Mouse (Mus musculus): ENCODE measurements around the gene Pex10. TPM values are rescaled to one million over a fixed set of nuclear protein-coding genes. Genes with fewer than 3 reads are reported as not detected.
A peak's percentile ranks its signal among the peaks of the same experiment; 100 is the strongest.

The Pex10 gene
- polyA plus RNA-seq (2016; fragmentation: Nextera tagmentation; extraction: Ambion mirVana), result 16.6 and 17.3 TPM in 2 replicates

GRCm38 (mm10) chr4:155066834-155067522 lies at the start of gene Pex10:
Gene Pex10 (plus strand): TSS chr4:155067016.
- Histone ChIP-seq H3K4me2 (replicated peaks) (peak within 1 kb of the TSS; percentile 81), H3K27ac (0 out of 2 replicates have a peak within 1 kb of the TSS, but pooled peaks have one; percentile 6), H3K4me3 (peak within 1 kb of the TSS; percentile 54), H3K36me3 (peaks cover 38% of the 10 kb centered on the region), H3K9ac (peak within 1 kb of the TSS; percentile 70), H3K4me1 (peaks cover 17% of the 10 kb centered on the region), H3K27me3 (replicated peaks) (no peaks in the 10 kb centered on the region), H3K9me3 (no peaks in the 10 kb centered on the region)
- under 1% methylated on average over 48 of the region's 48 CpGs for WGBS
- ATAC-seq (ENCODE audit: low FRiP score, low read depth), result peak; percentile 88

- no peak overlapping the region for H3K9ac ChIP-seq
- H3K27me3 ChIP-seq (replicated peaks), result peaks cover 6% of the 10 kb centered on the region; the same call in 1 of the 2 replicates
- H3K4me3 ChIP-seq, result no peak overlapping the region
- ATAC-seq (ENCODE audit: low FRiP score, low read depth), result no peak
- 67% methylated on average over 11 of the region's 11 CpGs for WGBS
- H3K4me2 ChIP-seq (replicated peaks), result no peak overlapping the region
- H3K4me1 ChIP-seq, result peaks cover 32% of the 10 kb centered on the region
- H3K9me3 ChIP-seq, result no peaks in the 10 kb centered on the region
- no peak overlapping the region for H3K27ac ChIP-seq
- no peaks in the 10 kb centered on the region for H3K36me3 ChIP-seq
These were observed 49.5 kb upstream of the Pex10 start for GRCm38 (mm10) chr4:155017253-155017878.

GRCm38 (mm10) chr4:155018066-155018465 lies 48.8 kb upstream of the Pex10 start:
- H3K4me1 ChIP-seq, result peaks cover 32% of the 10 kb centered on the region
- H3K27ac ChIP-seq, result no peak overlapping the region
- WGBS, result 83% methylated on average over 8 of the region's 8 CpGs
- no peak for ATAC-seq (ENCODE audit: low FRiP score, low read depth)
- H3K4me2 ChIP-seq (replicated peaks), result no peak overlapping the region
- H3K4me3 ChIP-seq, result no peak overlapping the region
- H3K9me3 ChIP-seq, result no peaks in the 10 kb centered on the region
- no peaks in the 10 kb centered on the region for H3K36me3 ChIP-seq
- peaks cover 6% of the 10 kb centered on the region; the same call in 1 of the 2 replicates for H3K27me3 ChIP-seq (replicated peaks)
- no peak overlapping the region for H3K9ac ChIP-seq

- 5% methylated on average over 15 of the region's 15 CpGs for WGBS
- H3K9me3 ChIP-seq, result no peaks in the 10 kb centered on the region
- ATAC-seq (ENCODE audit: low FRiP score, low read depth), result 0 out of 2 replicates have a peak, but pooled peaks have one; percentile 6
- no peak overlapping the region for H3K4me3 ChIP-seq
- H3K4me1 ChIP-seq, result peaks cover 32% of the 10 kb centered on the region
- no peaks in the 10 kb centered on the region for H3K36me3 ChIP-seq
- H3K4me2 ChIP-seq (replicated peaks), result peak overlapping the region; percentile 50
- no peak overlapping the region for H3K9ac ChIP-seq
- H3K27me3 ChIP-seq (replicated peaks), result peaks cover 6% of the 10 kb centered on the region; the same call in 1 of the 2 replicates
- H3K27ac ChIP-seq, result no peak overlapping the region
These were observed 48.0 kb upstream of the Pex10 start for GRCm38 (mm10) chr4:155018601-155019335.

GRCm38 (mm10) chr4:155019336-155019847 lies 47.4 kb upstream of the Pex10 start:
- peaks cover 29% of the 10 kb centered on the region for H3K4me1 ChIP-seq
- H3K9ac ChIP-seq, result no peak overlapping the region
- under 1% methylated on average over 10 of the region's 10 CpGs for WGBS
- H3K9me3 ChIP-seq, result no peaks in the 10 kb centered on the region
- peak overlapping the region; percentile 50 for H3K4me2 ChIP-seq (replicated peaks)
- H3K4me3 ChIP-seq, result no peak overlapping the region
- no peak overlapping the region for H3K27ac ChIP-seq
- H3K36me3 ChIP-seq, result no peaks in the 10 kb centered on the region
- peaks cover 6% of the 10 kb centered on the region; the same call in 1 of the 2 replicates for H3K27me3 ChIP-seq (replicated peaks)
- ATAC-seq (ENCODE audit: low FRiP score, low read depth), result peak; percentile 31; the same call in 1 of the 2 replicates

- Histone ChIP-seq H3K27me3 (replicated peaks) (peaks cover 6% of the 10 kb centered on the region; the same call in 1 of the 2 replicates), H3K36me3 (no peaks in the 10 kb centered on the region), H3K4me3 (no peak overlapping the region), H3K9me3 (no peaks in the 10 kb centered on the region), H3K4me2 (replicated peaks) (no peak overlapping the region), H3K4me1 (peaks cover 36% of the 10 kb centered on the region), H3K9ac (no peak overlapping the region), H3K27ac (no peak overlapping the region)
- WGBS, result 73% methylated on average over 1 of the region's 1 CpGs
- ATAC-seq (ENCODE audit: low FRiP score, low read depth), result no peak
These were observed 46.7 kb upstream of the Pex10 start for GRCm38 (mm10) chr4:155020141-155020540.

DNA sequence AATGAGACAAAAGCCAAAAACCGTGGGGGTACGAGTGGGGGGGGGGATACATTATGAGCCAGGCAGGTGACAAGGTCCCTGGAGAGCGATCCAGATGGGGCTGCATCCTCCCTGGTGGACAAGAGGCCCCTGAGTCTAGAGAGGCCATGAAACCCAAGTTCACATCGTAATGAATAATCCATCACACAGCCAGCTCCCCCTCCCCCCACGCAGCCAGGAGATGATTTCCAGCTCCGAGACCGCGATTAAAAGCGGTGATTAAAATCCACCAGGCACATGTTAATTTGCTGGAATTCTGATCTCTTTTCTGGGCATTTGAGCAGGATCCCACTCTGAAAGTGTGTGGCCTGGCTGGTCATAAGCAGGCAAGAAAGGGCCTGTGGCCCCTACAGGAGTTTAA lies 46.0 kb upstream of the Pex10 start:
- H3K4me3 ChIP-seq, result no peak overlapping the region
- no peaks in the 10 kb centered on the region for H3K36me3 ChIP-seq
- H3K9me3 ChIP-seq, result no peaks in the 10 kb centered on the region
- no peak for ATAC-seq (ENCODE audit: low FRiP score, low read depth)
- H3K9ac ChIP-seq, result no peak overlapping the region
- no peak overlapping the region for H3K27ac ChIP-seq
- peaks cover 37% of the 10 kb centered on the region for H3K4me1 ChIP-seq
- 59% methylated on average over 9 of the region's 9 CpGs for WGBS
- no peak overlapping the region for H3K4me2 ChIP-seq (replicated peaks)
- peaks cover 6% of the 10 kb centered on the region; the same call in 1 of the 2 replicates for H3K27me3 ChIP-seq (replicated peaks)

- Histone ChIP-seq H3K4me2 (replicated peaks) (no peak overlapping the region), H3K4me1 (peaks cover 37% of the 10 kb centered on the region), H3K36me3 (no peaks in the 10 kb centered on the region), H3K27ac (no peak overlapping the region), H3K4me3 (no peak overlapping the region), H3K9ac (no peak overlapping the region), H3K9me3 (no peaks in the 10 kb centered on the region), H3K27me3 (replicated peaks) (0 out of 2 replicates have a peak, but pooled peaks cover 6% of the 10 kb centered on the region)
- WGBS, result 74% methylated on average over 7 of the region's 7 CpGs
- no peak for ATAC-seq (ENCODE audit: low FRiP score, low read depth)
These were observed 44.5 kb upstream of the Pex10 start for GRCm38 (mm10) chr4:155022228-155022855.

- H3K27ac ChIP-seq, result peak overlapping the region; percentile 10; the same call in 1 of the 2 replicates
- no peak overlapping the region for H3K4me2 ChIP-seq (replicated peaks)
- 80% methylated on average over 11 of the region's 11 CpGs for WGBS
- no peak for ATAC-seq (ENCODE audit: low FRiP score, low read depth)
- no peaks in the 10 kb centered on the region for H3K36me3 ChIP-seq
- no peaks in the 10 kb centered on the region for H3K27me3 ChIP-seq (replicated peaks)
- no peaks in the 10 kb centered on the region for H3K9me3 ChIP-seq
- H3K4me1 ChIP-seq, result peaks cover 27% of the 10 kb centered on the region
- no peak overlapping the region for H3K9ac ChIP-seq
- no peak overlapping the region for H3K4me3 ChIP-seq
These were observed 42.4 kb upstream of the Pex10 start for GRCm38 (mm10) chr4:155024170-155025010.

GRCm38 (mm10) chr4:155033115-155033514 lies 33.7 kb upstream of the Pex10 start:
- Histone ChIP-seq H3K4me1 (peaks cover 34% of the 10 kb centered on the region), H3K4me3 (no peak overlapping the region), H3K4me2 (replicated peaks) (no peak overlapping the region), H3K36me3 (no peaks in the 10 kb centered on the region), H3K9ac (no peak overlapping the region), H3K27me3 (replicated peaks) (peaks cover 18% of the 10 kb centered on the region; the same call in 1 of the 2 replicates), H3K27ac (no peak overlapping the region), H3K9me3 (no peaks in the 10 kb centered on the region)
- 28% methylated on average over 6 of the region's 6 CpGs for WGBS
- ATAC-seq (ENCODE audit: low FRiP score, low read depth), result no peak

GRCm38 (mm10) chr4:155034202-155034601 lies 32.6 kb upstream of the Pex10 start:
- Histone ChIP-seq H3K36me3 (no peaks in the 10 kb centered on the region), H3K27ac (no peak overlapping the region), H3K9ac (no peak overlapping the region), H3K4me3 (no peak overlapping the region), H3K4me2 (replicated peaks) (no peak overlapping the region), H3K4me1 (peaks cover 34% of the 10 kb centered on the region), H3K9me3 (no peaks in the 10 kb centered on the region), H3K27me3 (replicated peaks) (peaks cover 22% of the 10 kb centered on the region; the same call in 1 of the 2 replicates)
- no peak for ATAC-seq (ENCODE audit: low FRiP score, low read depth)
- WGBS, result 19% methylated on average over 7 of the region's 7 CpGs

All from neural tube, embryonic 12.5 days (tissue).